Mouse (Mus musculus): ENCODE measurements around the gene Gm11213. TPM values are rescaled to one million over a fixed set of nuclear protein-coding genes. Genes with fewer than 3 reads are reported as not detected.

The Gm11213 gene
- total RNA-seq (2021), result not detected
- long read RNA-seq, experiment 1, result 0 reads
- long read RNA-seq, experiment 2, result 0 reads

DNA sequence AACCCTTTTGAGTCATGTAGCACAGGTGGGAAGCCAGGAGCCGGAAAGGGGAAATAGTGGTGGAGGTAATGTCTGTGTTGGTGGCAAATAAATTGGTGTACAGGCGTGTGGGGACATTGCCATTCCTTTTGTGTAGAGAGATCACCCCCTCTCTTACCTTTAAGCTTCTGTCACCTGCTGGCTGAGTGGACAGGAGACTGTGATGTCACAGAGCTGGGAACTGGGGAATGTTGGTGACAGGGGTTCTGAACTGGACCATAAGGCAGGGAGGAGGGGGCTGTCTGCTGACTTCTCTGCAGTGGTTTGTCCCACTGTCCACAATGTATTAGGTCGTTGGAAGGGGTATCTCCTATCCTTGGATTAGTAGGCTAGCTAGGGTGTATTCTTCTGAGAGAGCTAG, at the start of gene Gm11213:
Gene Gm11213, minus strand, starts transcription at position 317 of the 400 bp plus-strand sequence.
- no peak within 1 kb of the TSS for H3K27ac ChIP-seq

DNA sequence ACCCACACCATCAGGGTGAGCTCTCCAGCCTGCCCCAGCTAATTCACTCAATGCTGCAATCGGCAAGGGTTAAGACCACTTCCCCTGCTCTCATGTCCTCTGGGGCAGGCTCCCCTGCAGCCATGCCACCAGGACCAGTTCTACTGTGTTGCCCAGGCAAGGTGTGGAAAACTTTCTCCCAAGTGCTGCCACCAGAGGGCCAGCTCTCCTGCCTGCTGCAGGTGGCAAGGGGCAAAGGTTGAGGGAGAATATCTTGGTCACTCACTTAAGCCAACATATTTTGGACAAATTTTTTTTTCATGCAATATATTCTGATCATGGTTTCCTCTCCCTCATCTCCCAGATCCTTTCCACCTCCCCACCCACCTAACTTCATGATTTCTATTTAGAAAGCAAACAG, 49.3 kb upstream of the Gm11213 start:
- peak; percentile 52 for TF ChIP-seq CTCF (conservative IDR thresholded peaks at IDR 0.05)
- no peak for DNase-seq (ENCODE audit: low spot score in 2 of 2)
- no peak overlapping the region for H3K27ac ChIP-seq
- no peak overlapping the region for H3K4me3 ChIP-seq

More for the DNA sequence above, at the start of gene Gm11213:
- no peak for TF ChIP-seq CTCF (conservative IDR thresholded peaks at IDR 0.05)
- H3K4me3 ChIP-seq, result no peak within 1 kb of the TSS
- DNase-seq (ENCODE audit: low spot score in 2 of 2), result no peak

DNA sequence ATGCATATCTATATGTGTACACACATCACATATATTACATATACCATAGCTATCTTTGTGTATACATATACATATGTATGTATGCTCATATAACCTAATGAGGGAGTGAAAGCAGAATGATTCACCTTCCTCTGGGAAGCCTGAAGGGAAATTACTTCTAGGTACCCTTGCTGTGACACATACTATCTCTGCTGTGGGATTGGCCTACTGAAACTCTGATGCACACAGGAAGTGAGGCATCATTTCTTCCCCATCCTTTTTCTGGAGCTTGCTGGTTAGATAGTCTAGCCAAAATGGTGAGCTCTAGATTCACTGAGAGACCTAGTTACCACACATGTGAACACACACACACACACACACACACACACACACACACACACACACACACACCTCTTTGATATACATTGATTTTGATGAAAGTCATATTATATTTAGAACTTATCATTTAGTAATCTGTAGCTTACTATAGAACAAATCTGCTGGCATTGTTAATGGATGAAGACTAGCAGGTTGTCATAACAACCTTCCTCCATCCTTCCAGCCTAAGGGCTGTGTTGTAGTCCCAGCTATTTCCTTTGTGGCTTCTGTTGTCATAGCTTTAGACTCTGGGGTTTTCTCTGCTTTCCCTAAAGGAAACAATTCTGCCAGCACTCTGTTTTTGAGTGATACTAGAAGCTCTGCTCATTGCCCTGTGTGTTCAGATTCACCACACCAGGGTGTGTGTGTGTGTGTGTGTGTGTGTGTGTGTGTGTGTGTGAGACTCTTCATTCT, 39.1 kb upstream of the Gm11213 start:
- no peak for TF ChIP-seq CTCF (conservative IDR thresholded peaks at IDR 0.05)
- no peak for DNase-seq (ENCODE audit: low spot score in 2 of 2)
- Histone ChIP-seq H3K4me3 (no peak overlapping the region), H3K27ac (no peak overlapping the region)

DNA sequence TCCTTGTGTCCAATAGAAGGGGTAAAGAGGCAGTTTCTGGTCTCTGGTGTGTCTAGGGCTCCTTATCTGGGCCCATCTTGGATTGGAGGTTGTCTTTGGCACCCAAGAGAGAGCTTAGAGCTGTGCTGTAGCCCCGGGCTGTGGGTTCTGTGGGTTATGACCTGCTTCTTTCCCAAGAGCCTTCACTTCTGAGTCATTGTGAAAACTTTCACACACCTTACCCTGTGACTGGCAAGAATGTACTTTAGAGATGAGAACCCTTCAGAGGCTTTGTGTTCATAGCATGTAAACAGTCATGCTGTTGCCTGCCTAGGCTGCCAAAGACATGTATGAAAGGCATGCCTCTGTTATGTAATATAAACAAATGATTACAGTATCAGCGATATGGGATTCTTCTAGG, 34.8 kb upstream of the Gm11213 start:
- Histone ChIP-seq H3K27ac (no peak overlapping the region), H3K4me3 (no peak overlapping the region)
- no peak for DNase-seq (ENCODE audit: low spot score in 2 of 2)
- TF ChIP-seq CTCF (conservative IDR thresholded peaks at IDR 0.05), result no peak

DNA sequence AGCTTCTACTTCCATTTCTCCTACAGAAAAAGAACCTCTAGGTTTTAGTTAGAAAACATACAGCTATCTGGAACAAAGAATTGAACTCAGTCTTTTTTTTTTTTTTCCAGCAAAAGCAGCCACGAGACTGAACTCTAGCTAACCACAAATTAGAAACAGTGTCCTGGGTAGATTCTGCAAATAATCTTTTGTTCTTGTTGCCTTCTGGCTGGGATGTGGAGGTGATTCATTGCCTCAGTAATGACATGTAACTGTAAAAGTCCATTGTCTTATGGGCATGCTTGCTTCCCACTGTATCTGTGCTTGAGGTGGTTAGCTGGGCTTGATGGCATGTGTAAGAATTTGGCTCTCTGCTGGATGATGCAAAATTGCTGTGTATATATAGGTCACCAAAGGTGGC, 33.5 kb upstream of the Gm11213 start:
- no peak for TF ChIP-seq CTCF (conservative IDR thresholded peaks at IDR 0.05)
- H3K4me3 ChIP-seq, result no peak overlapping the region
- no peak overlapping the region for H3K27ac ChIP-seq
- DNase-seq (ENCODE audit: low spot score in 2 of 2), result no peak

DNA sequence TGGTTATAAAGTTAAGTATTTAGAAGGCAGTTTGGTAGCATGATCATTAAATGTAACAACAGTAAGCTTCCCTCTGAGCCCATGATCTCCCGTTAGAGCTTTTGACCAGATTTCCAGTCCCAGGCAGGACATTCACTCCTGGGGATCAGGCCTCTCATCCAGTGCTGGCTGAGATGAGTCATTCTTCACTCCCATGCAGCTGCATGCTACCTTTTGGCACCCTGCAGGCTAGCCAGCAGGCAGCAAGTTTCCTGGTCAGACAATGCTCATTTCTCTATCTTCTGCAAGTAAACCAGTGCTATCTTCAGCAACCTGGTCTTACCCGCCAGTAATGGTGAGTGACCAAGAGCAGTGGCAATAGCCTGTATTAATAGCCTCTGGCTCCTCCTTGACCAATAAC, 28.1 kb upstream of the Gm11213 start:
- DNase-seq (ENCODE audit: low spot score in 2 of 2), result no peak
- no peak overlapping the region for H3K27ac ChIP-seq
- no peak for TF ChIP-seq CTCF (conservative IDR thresholded peaks at IDR 0.05)
- H3K4me3 ChIP-seq, result no peak overlapping the region

DNA sequence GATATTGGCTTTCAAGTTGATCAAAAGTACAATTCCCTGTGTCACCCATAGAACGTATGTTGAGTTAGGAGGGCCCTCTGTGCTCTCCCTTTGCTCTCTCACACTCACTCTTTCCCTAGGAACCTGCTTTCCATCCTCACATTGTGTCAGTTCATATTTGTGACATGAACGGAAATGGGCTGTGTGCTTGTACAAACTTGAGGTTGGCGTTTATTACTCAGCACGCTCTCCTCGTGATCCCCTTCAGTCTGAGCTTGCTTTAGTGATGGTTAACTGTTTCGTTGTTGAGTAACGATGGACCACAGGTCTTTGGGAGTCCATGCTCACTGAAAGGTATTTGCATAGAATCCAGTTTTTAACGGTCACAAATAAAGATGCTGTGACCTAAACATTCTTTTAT, 22.1 kb upstream of the Gm11213 start:
- DNase-seq (ENCODE audit: low spot score in 2 of 2), result no peak
- H3K27ac ChIP-seq, result no peak overlapping the region
- H3K4me3 ChIP-seq, result no peak overlapping the region
- no peak for TF ChIP-seq CTCF (conservative IDR thresholded peaks at IDR 0.05)

DNA sequence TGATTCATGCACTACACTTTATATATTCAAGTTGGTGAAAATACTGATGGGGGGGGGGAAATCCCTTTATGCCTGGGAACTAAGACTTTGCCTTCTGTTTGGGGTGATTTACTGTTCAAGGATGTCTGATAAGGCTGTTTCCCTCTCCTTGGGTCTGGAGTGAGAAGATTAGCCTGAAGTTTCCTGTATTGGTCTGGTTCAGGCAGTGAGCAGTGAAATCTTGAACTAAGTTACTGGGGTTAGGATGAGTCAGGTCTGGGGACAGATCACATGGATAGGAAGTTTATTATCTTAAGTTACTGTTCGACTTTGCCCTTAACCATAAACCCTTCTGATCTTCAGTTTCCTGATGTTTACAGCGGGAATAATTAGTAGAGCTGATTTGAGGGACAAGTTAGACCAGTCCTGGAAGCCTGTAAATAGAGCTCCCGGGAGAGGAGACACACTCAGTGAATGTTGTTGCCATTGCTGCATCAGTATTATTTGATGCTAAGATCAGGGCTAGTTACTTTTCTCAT, 20.6 kb upstream of the Gm11213 start:
- Histone ChIP-seq H3K4me3 (no peak overlapping the region), H3K27ac (no peak overlapping the region)
- TF ChIP-seq CTCF (conservative IDR thresholded peaks at IDR 0.05), result no peak

DNA sequence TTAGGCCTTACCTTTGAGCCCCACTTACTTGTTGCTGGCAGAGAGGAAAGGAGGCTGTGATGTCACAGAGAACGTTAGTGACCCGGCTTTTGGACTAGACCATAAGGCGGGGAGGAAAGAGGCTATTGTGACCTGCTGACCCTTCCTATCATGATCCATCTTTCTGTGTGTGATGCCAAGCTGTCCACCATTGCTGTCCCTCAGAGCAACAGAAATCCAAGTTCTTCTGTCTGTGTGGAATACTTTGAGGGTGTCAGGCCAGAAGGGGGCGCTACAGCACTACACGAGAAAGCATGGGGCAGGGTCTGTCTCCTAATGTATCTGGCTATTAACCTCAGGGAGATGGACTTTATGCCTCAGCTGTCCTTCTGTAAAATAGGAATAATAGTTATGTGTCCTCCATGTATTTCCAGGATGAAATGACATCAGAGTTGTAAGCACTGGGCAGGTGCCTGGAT, 17.3 kb upstream of the Gm11213 start, which contains the start of gene Tex48:
Gene Tex48, minus strand, starts transcription at position 51 of the 458 bp plus-strand sequence.
- TF ChIP-seq CTCF (conservative IDR thresholded peaks at IDR 0.05), result peak; percentile 53
- Histone ChIP-seq H3K4me3 (no peak within 1 kb of the TSS), H3K27ac (no peak within 1 kb of the TSS)
- no peak for DNase-seq (ENCODE audit: low spot score in 2 of 2)

More for the DNA sequence above, 20.6 kb upstream of the Gm11213 start:
- DNase-seq (ENCODE audit: low spot score in 2 of 2), result no peak

DNA sequence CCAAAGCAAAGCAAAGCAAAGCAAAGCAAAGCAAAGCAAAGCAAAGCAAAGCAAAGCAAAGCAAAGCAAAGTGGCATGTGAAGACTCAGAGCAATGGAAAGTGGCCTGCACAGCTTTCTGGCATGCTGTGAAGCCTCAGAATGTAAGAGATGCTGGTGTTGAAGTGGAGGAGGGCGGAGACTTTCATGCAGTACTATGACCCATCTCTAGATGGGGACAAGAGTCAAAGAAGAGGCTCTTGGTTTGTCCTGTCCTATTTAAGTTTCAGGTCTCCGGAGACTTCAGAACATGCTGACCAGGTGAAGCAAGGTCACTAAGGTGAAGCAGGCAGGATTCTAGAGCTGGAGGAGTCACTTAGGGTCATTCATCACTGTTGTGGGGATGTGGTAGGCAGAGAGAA, 16.8 kb upstream of the Gm11213 start:
- H3K4me3 ChIP-seq, result no peak overlapping the region
- no peak for TF ChIP-seq CTCF (conservative IDR thresholded peaks at IDR 0.05)
- no peak for DNase-seq (ENCODE audit: low spot score in 2 of 2)
- H3K27ac ChIP-seq, result no peak overlapping the region

DNA sequence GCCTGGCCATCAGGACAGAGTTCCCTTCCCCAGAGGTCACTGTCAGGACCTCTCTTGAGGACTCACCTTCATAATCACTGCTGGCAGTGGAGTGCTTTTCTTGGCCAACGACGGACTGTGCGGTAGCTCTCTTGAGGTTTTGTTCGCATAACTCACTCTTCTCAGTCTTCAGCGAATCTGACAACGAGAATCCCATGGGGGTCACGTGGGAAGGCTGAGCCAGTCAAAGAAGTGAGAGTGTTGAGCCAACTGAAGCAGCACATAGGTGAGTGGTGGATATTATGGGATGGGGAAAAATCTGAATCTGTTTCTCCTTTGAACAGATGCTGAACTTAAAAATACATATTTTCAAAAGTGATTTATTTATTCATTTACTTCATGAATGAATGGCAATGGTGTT, 3.3 kb upstream of the Gm11213 start:
- no peak for DNase-seq (ENCODE audit: low spot score in 2 of 2)
- H3K27ac ChIP-seq, result no peak overlapping the region
- H3K4me3 ChIP-seq, result no peak overlapping the region
- no peak for TF ChIP-seq CTCF (conservative IDR thresholded peaks at IDR 0.05)

DNA sequence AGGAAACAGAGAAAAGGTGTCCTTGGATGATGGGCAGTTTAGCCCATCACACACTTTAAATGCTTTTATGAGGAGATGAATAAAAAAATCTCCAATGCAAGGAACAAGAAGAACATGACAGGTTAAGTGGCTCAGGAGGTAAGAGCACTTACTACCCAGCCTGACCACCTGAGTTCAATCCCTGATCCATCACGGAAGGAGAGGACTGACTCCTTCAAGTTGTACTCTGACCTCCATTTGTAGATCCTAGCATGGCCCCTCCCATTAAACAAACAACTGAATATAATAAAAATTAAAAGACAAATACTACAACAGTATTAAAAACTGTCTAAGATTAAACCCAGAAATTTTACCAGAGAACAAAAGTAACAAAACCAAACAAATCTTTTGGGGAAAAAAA, 907 bp upstream of the Gm11213 start:
- TF ChIP-seq CTCF (conservative IDR thresholded peaks at IDR 0.05), result no peak
- no peak overlapping the region for H3K27ac ChIP-seq
- no peak for DNase-seq (ENCODE audit: low spot score in 2 of 2)
- no peak overlapping the region for H3K4me3 ChIP-seq

DNA sequence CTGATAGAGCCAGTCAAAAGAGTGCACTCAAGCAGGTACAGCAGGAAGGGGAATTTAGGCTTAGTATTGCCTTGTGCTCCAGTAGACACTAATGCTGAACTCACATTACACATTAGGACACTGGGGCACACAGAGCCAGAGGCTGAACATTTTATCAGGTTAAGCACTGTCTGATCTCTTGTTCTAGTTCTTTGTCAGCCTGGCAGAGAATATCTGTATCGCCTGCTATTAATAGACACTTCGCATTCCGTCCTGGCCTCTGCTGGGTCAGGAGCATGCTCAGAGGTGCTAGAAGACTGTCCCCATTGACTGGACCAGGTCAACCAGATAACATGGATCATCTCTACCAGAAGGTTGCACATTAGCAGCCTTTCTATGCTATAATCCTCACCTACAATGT, 484 bp upstream of the Gm11213 start:
- Histone ChIP-seq H3K27ac (no peak overlapping the region), H3K4me3 (no peak overlapping the region)
- TF ChIP-seq CTCF (conservative IDR thresholded peaks at IDR 0.05), result no peak
- DNase-seq (ENCODE audit: low spot score in 2 of 2), result no peak

DNA sequence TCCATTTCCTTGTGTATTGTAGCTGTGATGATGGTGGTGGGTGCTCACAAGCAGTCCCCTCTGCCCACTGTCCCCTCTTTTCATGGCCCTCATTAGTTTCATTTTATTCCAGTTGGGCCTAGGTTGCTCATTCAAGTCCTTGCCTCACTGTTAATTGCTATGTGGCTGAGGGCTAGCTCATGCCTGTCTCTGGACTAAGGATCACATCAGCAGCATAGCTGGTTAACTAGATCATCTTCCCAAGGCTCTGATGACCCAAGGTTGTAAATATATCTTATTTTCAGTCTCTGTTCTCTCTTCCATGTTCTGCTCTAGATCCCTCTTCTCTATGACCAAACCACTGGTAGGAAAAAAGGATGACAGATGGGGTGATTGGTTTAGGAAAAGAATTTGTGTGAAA, 3.8 kb downstream of the Gm11213 start:
- TF ChIP-seq CTCF (conservative IDR thresholded peaks at IDR 0.05), result no peak
- no peak for DNase-seq (ENCODE audit: low spot score in 2 of 2)
- Histone ChIP-seq H3K4me3 (no peak overlapping the region), H3K27ac (no peak overlapping the region)

All from layer of hippocampus, adult 2 months (tissue).